Mouse (Mus musculus) E14TG2a.4 (cell line): Measurements from ENCODE around the gene Plpp1.

Experiments used
- CTCF ChIP-seq: conservative IDR thresholded peaks from 2 replicates; pipeline ENCODE4 v1.5.1; 2014; ENCODE audit warnings: low read length
- NANOG ChIP-seq: IDR thresholded peaks from 2 replicates; pipeline ENCODE4 v1.6.1; 2014; ENCODE audit warnings: borderline replicate concordance, low read length, mixed read lengths
- POU5F1 ChIP-seq: IDR thresholded peaks from 2 replicates; pipeline ENCODE4 v1.6.1; 2014; ENCODE audit warnings: low read length, borderline replicate concordance

DNA sequence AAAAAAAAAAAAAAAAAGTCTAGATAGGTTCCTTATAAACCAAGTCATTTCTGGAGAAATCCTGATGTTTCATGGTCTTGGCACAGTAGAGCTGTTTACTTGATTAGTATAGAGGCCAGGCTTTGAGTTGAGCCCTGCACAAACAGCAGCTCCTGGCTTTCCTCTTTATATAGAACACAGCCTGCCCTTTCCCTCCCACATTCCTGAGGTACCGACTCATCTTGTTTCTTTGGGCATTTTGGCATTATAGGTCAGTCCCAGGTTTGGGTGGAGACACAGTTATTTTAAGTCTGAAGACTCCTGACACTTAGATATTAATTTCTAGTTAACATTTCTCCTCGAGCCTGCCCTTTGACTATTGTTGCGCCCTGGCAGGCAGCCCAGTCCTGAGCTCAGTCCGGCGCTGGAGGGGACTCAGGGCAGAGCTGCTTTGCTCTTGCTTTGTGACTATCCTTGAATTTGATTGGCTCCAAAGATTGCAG lies 61.3 kb downstream of the Plpp1 start:
- TF ChIP-seq CTCF = no peak
- no peak for TF ChIP-seq POU5F1
- TF ChIP-seq NANOG = no peak
